Mouse (Mus musculus): ENCODE results near the gene Cfap61.

Cfap61 gene

DNA sequence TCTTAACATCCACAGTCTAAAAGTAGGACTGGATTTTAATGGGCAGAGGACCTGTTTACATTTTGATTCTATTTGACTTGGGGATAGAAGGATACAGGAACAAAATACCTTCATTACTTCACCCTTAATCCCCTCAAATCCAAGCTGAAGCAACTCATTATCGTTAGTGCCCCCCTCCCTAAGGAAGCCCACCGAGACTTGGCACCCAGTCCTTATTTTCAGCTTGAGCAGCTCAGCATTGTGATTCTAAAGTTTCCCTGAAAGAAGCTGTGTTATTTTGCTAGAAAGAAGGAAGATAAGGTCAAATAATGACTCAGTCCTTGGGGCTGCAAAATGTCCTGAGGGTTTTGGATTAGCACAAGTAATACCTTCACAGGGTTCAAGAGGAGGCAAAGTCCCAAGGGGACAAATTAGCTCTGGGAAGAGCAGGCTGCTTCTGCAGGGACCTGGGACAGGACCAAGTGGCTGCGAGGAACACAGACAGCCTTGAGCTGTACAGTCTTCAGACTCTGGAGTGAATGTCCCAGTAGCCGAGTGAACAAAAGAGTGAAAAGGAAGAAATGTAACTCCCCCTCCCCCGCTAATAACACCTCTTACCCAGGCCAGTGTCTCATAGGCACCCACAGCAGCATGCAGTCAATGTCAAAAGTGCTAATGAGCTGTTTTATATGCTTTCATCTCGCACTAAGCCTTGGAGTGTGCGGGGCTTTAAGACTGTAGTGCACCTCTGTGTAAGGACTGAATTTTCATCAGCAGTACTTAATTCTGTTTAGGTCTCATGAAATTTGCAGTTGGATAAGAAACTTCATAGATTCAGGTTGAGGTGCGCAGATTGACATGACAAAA is 81.0 kb downstream of the Cfap61 start:
- DNase-seq: no peak

DNA sequence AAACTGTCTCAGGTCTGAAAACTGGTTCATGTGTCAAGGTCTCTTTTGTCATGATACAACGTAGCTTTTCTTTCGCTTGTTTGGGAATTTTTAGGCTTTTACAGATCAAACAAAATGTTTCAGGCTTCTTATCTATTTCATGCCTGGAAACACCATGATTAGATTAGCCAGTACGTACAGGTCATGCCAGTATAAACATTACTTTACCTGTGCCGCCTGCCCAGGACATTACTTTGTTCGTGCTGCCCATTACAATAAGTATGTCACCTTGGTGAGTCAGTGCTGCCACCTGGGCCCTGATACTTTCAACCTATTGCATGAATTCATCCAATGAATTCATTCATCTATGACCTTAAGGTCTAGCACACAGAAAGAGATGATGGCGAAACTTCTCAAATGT is 88.3 kb downstream of the Cfap61 start:
- DNase-seq: no peak

DNA sequence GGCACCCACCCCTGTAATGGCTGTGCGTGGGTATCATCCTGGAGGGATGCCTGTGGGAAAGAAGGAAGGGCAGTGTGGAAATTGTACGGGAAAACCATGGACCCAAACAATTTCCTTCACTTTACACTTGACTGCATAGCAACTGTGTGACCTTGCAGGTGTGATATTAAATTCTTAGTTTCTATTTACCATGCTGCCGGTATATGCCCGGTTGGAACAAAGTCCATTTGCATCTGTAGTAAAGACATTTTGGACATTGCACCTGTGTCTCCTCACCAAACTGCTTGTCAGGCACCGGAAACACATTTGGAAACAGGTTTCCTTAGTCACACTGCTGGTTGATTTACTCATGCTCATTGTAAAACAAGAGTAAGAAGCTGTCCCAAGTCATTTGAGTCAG is 109.1 kb downstream of the Cfap61 start:
- DNase-seq: no peak

DNA sequence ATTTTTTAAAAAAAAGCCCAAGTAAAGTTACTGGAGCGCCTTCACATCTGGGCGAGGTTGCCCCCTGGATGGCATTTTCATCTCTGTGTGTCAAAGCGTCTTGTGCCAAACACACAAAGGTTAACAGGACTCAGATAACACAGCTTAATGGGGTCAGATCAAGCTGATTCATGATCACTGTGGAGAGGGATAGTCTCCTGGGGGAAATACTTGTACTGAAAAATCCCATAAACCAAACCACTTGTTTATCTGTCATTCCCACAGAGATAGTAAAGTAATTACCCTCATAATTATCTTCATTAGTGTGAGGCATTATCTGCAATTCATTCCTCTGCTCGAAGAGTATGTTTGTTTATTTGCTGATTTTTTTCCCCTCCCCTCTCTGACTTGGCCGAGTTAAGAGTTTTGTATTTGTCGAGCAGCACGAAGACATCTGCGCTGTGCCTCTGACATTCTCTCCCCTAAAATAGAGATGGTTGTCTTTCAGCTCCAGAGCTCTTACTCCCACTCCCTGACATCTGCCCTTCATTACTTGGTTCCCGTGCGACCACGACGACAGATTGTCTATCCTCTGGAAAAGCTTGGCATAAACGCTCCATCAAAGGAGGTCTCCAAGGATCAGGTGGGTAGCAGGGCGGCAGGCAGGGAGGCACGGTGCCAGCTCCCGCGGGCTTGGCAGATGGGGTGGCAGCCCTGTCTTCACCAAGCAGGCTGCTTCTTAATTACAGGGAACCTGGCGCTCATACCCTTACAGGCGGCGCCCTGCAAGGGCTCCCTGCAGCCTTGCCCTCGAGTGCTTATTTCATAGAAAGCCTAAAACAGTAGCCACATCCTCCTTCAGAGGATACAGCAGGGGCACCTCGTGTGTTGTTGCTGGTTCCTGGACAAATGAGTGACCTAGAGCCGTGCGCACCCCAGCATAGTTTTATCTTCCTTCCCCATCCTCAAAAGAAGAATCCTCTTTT is 110.6 kb downstream of the Cfap61 start:
- DNase-seq: no peak

DNA sequence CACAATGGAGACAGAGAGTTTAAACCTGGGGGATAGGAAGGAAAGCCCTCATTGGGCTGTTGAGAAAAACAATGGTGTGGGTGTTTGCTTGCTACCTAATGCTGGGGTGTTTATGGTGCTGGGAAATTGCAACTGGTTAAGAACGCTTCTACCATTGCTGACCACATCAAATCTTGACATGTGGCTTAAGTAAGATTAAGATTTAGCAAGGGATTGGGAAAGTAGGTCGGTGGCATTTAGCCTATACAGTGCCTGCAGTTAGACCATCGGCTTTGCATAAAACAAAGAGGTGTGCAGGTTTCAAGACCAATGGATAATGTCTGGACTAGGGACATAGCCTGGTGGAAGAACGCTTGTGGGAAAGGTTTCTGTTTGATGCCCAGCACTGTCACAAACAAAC is 113.1 kb downstream of the Cfap61 start:
- no peak for DNase-seq

DNA sequence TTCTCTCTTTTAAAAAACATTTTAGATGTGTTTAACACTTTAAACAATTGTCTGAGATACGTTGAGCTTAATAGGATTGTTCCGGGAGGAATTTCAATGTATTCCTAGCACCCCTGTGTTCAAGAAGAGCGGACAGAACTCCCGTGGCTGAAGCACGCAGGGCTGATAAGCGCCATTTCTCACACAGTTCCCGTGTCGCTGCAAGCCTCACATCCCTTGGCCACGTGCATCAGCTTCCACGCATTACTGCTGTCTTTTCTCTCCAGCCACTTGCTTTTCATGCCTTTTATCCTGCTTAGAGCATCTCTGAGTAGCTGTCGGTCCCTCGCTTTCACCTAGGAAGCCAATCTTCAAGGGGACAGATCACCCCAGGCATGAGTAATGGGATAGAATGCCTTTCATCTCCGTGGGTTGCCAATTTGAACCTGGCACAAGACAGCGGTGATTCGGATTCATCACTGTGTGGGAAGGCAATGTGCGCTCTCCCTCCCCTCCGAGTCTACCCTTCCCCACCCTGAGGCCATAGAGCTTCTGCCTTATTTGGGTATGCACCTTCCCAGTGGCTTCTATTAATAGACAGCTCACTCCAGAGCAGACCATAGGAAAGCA is 113.7 kb downstream of the Cfap61 start:
- no peak for DNase-seq

DNA sequence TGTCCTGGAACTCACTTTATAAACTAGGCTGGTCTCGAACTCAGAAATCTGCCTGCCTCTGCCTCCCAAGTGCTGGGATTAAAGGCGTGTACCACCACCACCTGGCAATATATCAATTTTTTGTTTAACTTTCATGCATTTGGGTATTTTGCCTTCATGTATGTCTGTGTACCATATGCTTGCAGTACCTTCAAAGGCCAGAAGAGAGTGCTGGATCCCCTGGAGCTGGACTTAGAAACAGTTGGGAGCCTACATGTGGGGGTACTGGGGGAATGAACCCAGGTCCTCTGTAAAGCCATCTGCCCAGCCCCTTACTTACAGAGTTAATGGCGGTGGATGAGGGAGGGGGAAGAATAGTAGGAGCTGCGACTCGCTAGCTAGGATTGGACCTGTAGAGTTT is 114.8 kb downstream of the Cfap61 start:
- no peak for DNase-seq

DNA sequence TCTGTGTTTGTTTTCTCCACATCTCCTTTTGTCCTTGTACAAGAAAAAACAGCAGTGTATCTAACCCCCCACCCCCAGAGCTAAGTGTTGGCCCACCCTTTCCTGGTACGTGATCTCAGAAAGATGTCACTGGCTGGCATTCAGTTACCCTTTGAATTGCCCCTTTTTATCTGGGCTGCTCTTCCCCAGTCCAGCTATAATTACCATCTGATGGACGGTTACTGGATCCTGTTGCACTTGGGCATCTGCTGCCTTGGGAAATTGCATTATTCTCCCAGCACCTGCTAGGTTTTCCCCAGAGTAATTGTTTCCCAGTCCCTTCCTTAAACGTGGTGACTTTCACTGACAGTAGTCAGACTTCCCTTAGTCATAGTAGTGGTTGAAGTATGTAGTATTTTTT is 115.5 kb downstream of the Cfap61 start:
- DNase-seq: no peak

DNA sequence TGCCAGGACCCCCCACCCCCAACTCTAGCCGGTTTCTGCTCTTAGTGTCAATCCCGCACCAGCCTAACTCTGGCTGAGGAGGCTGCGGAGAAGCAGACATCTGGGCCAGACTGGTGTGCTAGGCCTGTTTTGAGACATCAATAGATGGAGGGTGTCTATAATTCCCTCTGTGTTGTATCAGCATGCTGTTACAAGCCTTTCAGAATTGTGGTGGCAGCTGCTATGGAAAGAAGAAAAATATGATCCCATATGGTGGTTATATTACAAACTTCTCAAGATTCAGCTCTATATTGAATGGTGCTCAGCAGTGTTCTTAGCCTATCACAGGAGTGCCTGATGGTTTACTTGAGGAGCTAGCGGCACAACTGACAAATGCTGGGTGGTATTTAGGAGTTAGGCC is 116.8 kb downstream of the Cfap61 start:
- no peak for DNase-seq

DNA sequence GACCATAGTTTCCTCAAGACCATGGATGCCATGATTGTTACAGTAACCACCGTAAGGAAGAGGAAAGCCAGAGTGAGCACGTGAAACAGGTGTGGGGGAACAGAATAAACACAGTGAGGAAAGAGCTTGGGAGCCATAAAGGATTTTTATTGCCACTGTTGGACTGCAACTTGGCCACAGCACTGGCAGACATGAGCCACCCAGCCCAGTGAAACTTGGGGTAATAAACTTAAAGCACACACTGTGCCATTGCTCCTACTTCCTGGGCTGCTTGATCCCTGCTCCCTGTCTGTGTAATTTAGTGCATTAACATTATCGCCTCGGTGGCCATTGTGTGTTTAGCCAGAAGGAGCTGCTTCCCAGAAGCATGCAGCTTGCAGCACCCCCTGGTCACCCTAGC is 122.5 kb downstream of the Cfap61 start:
- no peak for DNase-seq

DNA sequence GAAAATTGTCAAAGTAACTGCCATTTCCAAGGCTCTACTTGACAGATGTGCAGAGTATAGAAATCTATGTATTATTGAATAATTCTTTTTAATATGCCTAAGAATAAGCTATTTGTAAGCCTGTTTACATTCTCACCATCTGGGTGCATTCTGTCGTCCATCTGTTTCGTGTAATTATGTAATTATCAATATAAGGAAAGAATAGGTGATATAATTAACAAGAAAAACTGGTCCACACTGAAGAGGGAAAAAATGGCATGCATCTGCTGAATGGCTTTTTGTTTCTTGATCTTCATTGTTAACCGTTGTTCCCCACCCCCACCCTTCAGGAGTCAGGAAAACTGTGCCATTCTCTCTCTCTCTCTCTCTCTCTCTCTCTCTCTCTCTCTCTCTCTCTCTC is 124.2 kb downstream of the Cfap61 start:
- DNase-seq: no peak

DNA sequence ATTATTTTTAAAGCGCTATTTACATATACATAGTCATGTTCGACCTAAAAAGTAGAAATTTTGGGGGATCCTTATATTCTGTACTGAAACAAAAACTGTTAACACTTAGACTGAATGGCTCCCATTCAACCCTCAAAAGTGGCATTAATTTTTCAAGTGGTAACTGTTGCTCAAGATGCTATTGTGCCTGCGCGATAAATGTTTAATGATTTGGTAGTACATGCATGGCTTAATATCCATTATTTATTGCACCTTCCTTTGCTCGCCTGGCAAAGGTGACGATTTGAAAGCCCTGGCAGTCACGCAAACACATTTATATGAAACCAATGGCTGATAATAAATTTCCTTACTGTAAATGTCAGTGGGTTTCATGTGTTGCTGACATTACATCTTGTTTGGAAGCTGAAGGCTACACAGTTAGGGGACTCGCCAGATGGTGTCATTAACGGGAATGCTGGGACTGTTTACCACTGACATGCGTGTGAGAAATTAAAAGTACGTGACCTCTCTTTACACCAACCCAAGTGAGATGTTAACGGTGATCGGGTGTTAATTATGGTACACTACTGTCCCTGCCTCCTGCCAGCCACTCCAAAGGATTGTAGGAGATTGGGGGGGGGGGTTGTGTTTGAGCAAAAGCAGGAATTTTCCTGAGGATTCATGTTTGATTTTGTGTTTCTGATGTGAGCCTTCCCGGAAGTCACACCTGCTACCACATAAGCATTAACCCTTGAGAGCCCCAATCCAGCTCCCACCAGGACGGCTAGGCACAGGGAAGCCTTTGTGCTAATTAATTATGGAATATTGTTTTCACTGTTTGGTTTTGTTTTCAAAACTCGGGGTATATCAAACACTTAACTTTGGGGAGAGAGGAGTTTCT is 127.1 kb downstream of the Cfap61 start:
- no peak for DNase-seq

DNA sequence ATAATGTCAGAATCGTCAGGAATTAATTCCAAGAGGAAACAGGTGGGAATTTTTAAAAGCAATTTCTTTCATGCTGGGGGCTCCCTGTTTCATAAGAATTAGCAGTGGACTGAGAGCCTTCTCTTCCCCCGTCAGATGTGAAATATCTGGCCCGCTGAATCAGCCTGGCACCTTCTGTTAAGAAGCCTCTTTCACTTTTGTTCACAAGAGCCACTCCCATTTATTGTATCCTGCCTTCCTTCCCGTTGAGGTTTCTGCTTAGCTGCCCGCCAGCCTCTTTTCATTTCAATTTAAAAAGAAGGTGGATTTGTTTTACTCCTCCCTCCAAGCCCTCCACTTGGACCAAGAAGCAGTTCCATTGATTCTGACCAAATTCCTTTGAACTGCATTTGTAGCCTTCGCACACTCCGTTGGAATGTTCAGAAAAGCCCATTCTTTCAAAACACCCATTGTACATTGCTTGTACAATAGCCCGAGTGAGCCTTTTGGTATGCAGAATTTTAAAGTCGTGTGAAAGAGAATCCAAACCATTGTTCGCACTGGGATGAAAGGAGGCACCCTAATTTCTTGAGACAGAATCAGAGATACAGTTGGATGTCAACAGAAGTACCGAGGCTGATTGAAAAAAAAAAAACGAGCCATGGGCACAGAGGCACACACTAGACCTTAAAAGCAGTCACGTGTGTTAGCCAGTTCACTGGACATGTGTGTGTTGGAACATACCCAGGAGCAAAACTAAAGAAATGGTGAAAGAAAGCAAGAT is 127.9 kb downstream of the Cfap61 start:
- no peak for DNase-seq

DNA sequence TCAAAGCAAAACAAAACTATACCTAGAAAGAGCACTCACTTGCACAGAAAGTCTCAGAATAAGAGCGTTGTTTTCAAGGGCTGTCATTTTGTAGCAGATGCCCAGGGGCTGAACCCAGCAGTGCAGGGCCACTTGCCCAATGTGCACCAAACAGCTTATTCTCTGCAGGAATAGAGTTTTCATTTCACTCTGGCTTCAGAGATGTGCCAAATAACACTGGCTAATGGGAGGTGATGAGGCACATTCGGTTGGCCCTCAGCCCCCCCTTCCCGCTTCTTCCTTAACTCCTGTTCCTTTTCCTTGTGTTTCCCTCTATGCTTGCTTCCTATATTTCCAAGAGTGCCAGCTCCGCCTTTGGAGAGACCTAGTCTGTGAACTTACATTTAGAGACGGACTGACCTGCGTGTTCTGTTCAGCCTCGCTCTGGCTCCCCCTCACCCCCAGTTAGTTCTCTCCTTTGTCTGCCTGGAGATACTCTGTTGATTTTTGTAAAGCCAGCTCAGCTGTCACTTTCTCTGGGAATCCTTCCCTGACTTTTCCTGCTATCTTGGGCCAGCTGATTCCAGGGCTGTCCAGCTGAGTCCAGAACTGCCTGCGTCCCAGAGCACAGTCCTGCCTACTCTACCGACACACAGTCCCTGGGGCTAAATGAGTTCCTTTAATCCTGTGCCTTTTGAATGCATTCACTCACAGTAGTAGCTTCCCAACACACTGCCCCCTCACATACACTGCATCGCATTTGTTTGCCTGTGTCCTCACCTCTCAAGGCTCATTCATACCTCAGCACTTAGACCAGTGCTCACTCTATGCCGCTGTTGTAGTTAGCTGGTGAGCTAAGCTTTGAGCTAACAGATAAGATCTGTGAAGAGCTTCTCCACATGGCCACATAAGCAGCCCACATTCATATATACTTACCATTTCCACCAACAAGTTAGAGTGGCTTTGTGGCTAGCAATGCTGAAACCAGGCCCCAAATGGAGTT is 128.8 kb downstream of the Cfap61 start:
- no peak for DNase-seq

DNA sequence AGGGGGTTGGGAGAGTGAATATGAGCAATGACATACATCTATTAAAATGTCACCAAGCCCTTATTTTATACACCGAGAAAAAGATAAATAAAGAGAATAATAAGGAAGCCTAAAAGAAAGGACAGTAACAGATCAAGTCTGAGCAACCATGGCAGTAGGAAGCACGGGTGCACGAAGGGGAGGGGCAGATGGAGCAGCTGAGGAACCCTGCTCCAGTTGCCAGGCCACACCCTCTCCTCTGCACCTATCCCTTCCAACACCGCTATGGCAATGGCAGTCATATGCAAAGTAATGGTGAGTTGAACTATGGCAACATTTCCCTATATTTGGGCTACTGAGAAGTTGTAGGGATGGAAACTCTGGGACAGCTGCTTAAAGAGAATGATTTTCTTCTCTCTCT is 132.8 kb downstream of the Cfap61 start:
- no peak for DNase-seq

DNA sequence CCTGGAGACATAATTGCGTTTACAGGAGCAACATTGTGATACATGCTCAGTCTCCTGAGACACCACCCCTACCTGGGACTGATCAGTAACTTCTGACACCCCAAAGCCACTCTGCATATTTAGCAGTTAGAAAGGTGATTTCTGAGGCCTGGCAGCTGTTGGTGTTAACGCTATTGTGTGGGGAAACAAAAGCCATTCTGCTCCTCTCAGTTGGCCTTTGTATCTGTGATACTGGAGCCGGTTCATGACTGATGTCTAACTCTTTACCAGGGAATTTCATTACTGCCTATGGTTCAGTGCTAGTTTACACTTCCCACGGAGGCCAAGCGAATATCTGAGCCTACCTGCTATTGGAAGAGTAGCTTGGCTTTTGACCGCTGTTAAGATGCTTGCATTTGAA is 138.7 kb downstream of the Cfap61 start:
- no peak for DNase-seq

DNA sequence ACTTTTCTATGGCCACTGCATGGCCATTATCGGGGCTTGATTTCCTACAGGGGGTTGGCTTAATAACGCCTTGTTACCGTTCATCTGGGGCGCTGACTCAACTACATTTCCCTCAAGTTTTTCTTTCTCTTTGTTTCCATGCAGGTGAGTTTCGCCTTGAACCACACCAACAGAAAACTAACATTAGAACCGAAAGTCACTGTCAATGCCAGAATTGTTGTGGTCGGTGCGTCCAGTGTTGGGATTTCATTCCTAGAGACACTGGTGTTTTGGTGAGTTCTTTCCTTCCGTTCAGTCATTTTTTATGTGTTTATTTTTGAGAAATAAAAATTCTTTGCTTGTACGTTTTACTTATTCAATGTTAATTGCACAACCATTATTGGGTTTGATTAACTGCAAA is 142.5 kb downstream of the Cfap61 start:
- DNase-seq: no peak

DNA sequence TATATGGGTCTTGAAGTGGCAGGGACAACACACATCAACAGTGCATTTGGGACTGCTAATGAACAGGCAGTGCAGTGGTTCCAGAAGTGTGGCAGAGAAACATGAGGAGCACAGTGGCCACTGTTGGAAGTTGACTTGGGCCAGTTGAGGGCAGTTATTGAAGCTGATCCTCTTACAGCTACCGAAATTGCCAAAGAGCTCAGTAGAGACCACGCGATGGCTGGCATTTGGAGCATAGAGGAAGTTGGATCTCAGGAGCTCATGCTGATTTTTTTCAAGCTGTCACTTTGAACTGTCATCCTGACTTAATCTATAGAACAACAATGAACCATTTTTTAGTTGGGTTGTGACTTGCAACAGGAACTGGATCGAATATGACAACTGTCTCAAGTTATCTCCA is 145.7 kb downstream of the Cfap61 start:
- no peak for DNase-seq

DNA sequence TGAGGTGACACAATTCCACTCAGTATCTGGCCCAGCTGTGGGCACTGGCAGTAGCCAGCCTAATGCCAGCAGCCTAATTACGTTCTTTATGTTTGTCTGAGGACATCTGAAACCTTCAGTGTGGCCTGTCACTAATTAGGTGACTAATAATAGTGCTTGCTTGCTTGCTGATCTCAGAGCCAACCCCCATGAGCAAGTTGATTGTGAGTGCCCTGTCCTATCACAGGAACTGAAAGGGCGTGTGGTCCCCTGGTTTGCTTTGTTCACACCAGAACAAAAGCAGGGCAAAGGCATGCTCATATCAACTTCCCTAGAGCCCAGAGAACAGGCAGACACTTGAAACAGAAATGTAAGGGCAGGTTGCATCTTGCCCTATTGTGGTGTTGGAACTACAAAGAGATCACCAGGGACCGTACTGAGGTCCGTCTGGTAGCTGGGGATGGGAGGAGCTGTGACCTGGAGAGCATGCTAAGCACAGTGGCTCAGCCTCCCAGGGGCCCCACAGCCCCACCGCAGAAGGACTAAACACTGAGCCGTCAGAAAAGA is 148.8 kb downstream of the Cfap61 start:
- DNase-seq: no peak

DNA sequence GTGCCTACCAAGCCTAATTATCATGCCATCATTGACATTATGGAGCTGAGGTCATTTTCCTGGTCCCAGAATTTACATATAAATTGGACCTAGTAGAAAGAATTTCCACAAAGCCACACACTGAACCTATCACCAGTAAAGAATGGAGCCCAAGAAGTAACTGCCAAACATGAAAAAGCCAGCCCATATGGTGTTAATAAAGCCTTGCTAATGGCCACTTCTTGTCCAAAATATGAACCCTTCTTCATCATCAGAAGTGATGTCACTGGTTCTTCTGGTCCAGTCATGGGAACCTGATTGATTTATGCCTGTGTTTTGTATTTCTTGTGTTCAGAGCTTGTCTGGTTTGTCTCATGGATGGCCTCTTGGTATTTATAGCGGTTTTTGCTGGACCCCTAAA is 152.8 kb downstream of the Cfap61 start:
- DNase-seq: no peak

Data from kidney, adult 11 months (tissue).